Mouse (Mus musculus) cerebellum, adult 18-20 months (tissue): Measurements from ENCODE around the gene Tnxb.

Source experiments
- DNase-seq, 2 experiments: peaks; one replicate each; pipeline ENCODE4 v3.0.0; 2021

The Tnxb gene

GRCm38 (mm10) chr17:34660259-34660820 lies 10.0 kb upstream of the Tnxb start:
- DNase-seq, result no peak

GRCm38 (mm10) chr17:34661121-34661591 lies 9.2 kb upstream of the Tnxb start:
- DNase-seq, result no peak

- DNase-seq, result no peak
Measured at GRCm38 (mm10) chr17:34662468-34662867, 7.9 kb upstream of the Tnxb start.

- DNase-seq, result no peak
Measured at GRCm38 (mm10) chr17:34662978-34663377, 7.4 kb upstream of the Tnxb start.

GRCm38 (mm10) chr17:34663558-34663957 lies 6.8 kb upstream of the Tnxb start:
- DNase-seq, result no peak

- DNase-seq, result no peak
Measured at GRCm38 (mm10) chr17:34664472-34664871, 5.9 kb upstream of the Tnxb start.

GRCm38 (mm10) chr17:34671151-34672066 lies 1.1 kb downstream of the Tnxb start:
- DNase-seq, result no peak

- no peak for DNase-seq
Measured at GRCm38 (mm10) chr17:34672246-34672792, 2.0 kb downstream of the Tnxb start.

GRCm38 (mm10) chr17:34673139-34673538 lies 2.8 kb downstream of the Tnxb start:
- DNase-seq, result no peak

GRCm38 (mm10) chr17:34674524-34675204 lies 4.3 kb downstream of the Tnxb start:
- DNase-seq, result no peak

- DNase-seq, result no peak
Measured at GRCm38 (mm10) chr17:34675205-34676092, 5.1 kb downstream of the Tnxb start.

- DNase-seq, result no peak
Measured at GRCm38 (mm10) chr17:34676093-34676460, 5.7 kb downstream of the Tnxb start.

- no peak for DNase-seq
Measured at GRCm38 (mm10) chr17:34676671-34677070, 6.3 kb downstream of the Tnxb start.

- no peak for DNase-seq
Measured at GRCm38 (mm10) chr17:34680191-34680590, 9.9 kb downstream of the Tnxb start.

GRCm38 (mm10) chr17:34680621-34681020 lies 10.3 kb downstream of the Tnxb start:
- DNase-seq, result no peak

- DNase-seq, result no peak
Measured at GRCm38 (mm10) chr17:34681132-34681571, 10.8 kb downstream of the Tnxb start.

GRCm38 (mm10) chr17:34681881-34682536 lies 11.7 kb downstream of the Tnxb start:
- DNase-seq, result no peak

- DNase-seq, result no peak
Measured at GRCm38 (mm10) chr17:34683179-34683578, 12.8 kb downstream of the Tnxb start.

- no peak for DNase-seq
Measured at GRCm38 (mm10) chr17:34683686-34684220, 13.4 kb downstream of the Tnxb start.

- DNase-seq, result no peak
Measured at GRCm38 (mm10) chr17:34684253-34684893, 14.0 kb downstream of the Tnxb start.
